Mouse (Mus musculus) forebrain, embryonic 12.5 days (tissue): Measurements from ENCODE around the gene Cnot8. TPM values are rescaled to one million over a fixed set of nuclear protein-coding genes. Genes with fewer than 3 reads are reported as not detected.
A peak's percentile ranks its signal among the peaks of the same experiment; 100 is the strongest.
"Not testable (repeated sequence)": the region's sequence is repeated elsewhere in the genome, so short reads cannot be mapped to it uniquely, and the experiment has no call there.

Experiments used
- ATAC-seq: fragments of 200-750 bp; cut with Nextera tagmentation; 2 replicates; pipeline ENCODE4 v1.8.0; 2017; ENCODE audit warnings: moderate TSS enrichment; ENCODE audit not compliant: low FRiP score
- H3K27ac ChIP-seq: fragments of 300-500 bp; sonication (generic); 2 replicates; pipeline ENCODE4 v1.5.1; 2016; ENCODE audit warnings: mild to moderate bottlenecking
- H3K27me3 ChIP-seq: fragments of 300-500 bp; sonication (generic); 2 replicates; pipeline ENCODE4 v1.6.1; 2016; ENCODE audit warnings: mild to moderate bottlenecking
- H3K36me3 ChIP-seq: fragments of 300-500 bp; sonication (generic); replicated peaks from 2 replicates; pipeline ENCODE4 v1.6.1; 2016; ENCODE audit warnings: mild to moderate bottlenecking
- H3K4me1 ChIP-seq: fragments of 300-500 bp; sonication (generic); 2 replicates; pipeline ENCODE4 v1.6.1; 2016
- H3K4me2 ChIP-seq: fragments of 300-500 bp; sonication (generic); 2 replicates; pipeline ENCODE4 v1.6.1; 2016; ENCODE audit warnings: mild to moderate bottlenecking, moderate library complexity
- H3K4me3 ChIP-seq: fragments of 300-500 bp; sonication (generic); replicated peaks from 2 replicates; pipeline ENCODE4 v1.5.1; 2016; ENCODE audit warnings: mild to moderate bottlenecking
- H3K9ac ChIP-seq: fragments of 300-500 bp; sonication (generic); 2 replicates; pipeline ENCODE4 v1.6.1; 2016; ENCODE audit warnings: mild to moderate bottlenecking
- H3K9me3 ChIP-seq: fragments of 300-500 bp; sonication (generic); 2 replicates; pipeline ENCODE4 v1.6.1; 2016
- WGBS: fragments of 180-500 bp; shearing (Covaris S2); methylation state at CpG from one replicate; pipeline ENCODE4 v1.1.7; 2016; 5-methylcytosine and 5-hydroxymethylcytosine counted together
- polyA plus RNA-seq: library from polyadenylated mRNA; unstranded; fragments of >200 nt; fragmentation: Nextera tagmentation; extraction: Ambion mirVana; gene quantifications from 2 replicates; pipeline ENCODE4 v1.2.1, GENCODE M21; 2016

Cnot8 gene
- polyA plus RNA-seq, result 110 and 112 TPM in 2 replicates

- no peaks in the 10 kb centered on the region for H3K27me3 ChIP-seq
- WGBS, result under 1% methylated on average over 55 of the region's 55 CpGs
- no peaks in the 10 kb centered on the region for H3K9me3 ChIP-seq
- ATAC-seq, result peak; percentile 97
- peak within 1 kb of the TSS; percentile 94 for H3K4me3 ChIP-seq
- H3K4me2 ChIP-seq, result peak within 1 kb of the TSS; percentile 80
- peaks cover 27% of the 10 kb centered on the region for H3K4me1 ChIP-seq
- no peaks in the 10 kb centered on the region for H3K36me3 ChIP-seq
- peak within 1 kb of the TSS; percentile 82 for H3K9ac ChIP-seq
- peak within 1 kb of the TSS; percentile 87 for H3K27ac ChIP-seq
These were observed at the start of gene Cnot8 for GRCm38 (mm10) chr11:58103697-58104306. Gene Cnot8, plus strand, starts transcription at chr11:58104153.

GRCm38 (mm10) chr11:58057455-58057854, 46.5 kb upstream of the Cnot8 start:
- Histone ChIP-seq H3K9ac (no peak overlapping the region), H3K27me3 (no peaks in the 10 kb centered on the region), H3K27ac (no peak overlapping the region), H3K4me3 (no peak overlapping the region), H3K9me3 (no peaks in the 10 kb centered on the region), H3K36me3 (peaks cover 78% of the 10 kb centered on the region), H3K4me1 (no peaks in the 10 kb centered on the region), H3K4me2 (no peak overlapping the region)
- WGBS, result 60% methylated on average over 6 of the region's 6 CpGs
- ATAC-seq, result no peak

- not testable (repeated sequence) for H3K9me3 ChIP-seq, H3K4me2 ChIP-seq, H3K27ac ChIP-seq, H3K4me3 ChIP-seq, H3K27me3 ChIP-seq, H3K9ac ChIP-seq, H3K4me1 ChIP-seq, ATAC-seq
- 94% methylated on average over 7 of the region's 7 CpGs for WGBS
- peaks cover 55% of the 10 kb centered on the region for H3K36me3 ChIP-seq
These were observed 44.2 kb upstream of the Cnot8 start for GRCm38 (mm10) chr11:58059752-58060151.

DNA sequence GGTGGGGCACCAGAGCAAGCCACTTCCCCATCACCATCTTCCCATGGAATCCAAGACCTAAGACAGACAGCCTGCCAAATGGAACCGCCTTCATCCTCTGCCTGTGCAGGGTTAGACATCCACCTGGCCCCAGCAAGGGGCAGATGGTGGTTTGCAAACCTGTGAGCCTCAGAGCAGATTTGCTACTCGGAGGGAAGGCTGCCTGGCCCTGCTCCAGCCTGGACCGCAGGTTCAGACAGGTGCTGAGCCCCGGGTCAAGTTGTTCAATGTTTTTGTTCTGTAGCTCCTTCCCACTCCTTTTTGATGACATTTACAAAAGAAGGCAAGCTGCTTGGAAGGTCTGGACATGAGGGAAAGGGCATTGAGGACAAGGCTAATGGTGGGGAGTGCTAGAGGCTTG, 42.7 kb upstream of the Cnot8 start:
- not testable (repeated sequence) for H3K4me2 ChIP-seq, H3K27me3 ChIP-seq, H3K27ac ChIP-seq, H3K4me1 ChIP-seq, H3K9ac ChIP-seq, H3K9me3 ChIP-seq, H3K4me3 ChIP-seq, ATAC-seq
- 93% methylated on average over 3 of the region's 4 CpGs for WGBS
- H3K36me3 ChIP-seq, result peaks cover 41% of the 10 kb centered on the region

DNA sequence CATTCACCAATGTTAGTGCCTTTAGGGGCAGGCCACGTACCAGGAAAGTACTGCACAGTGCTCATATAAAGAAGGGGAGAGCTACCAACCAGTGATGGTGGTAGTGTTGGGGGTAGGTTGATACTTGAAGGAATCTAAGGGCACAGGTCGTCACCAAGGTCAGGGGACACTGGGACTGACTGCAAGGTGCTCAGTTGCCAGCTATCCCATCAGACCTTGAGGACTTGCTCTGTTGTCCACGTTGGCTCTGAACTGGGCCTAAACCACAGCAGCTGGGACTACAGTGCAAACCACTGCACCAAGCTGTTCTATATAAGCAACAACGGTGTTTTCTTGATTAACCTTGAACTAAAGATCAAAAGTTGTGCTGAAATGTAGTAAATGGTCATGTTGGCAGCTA, 41.4 kb upstream of the Cnot8 start:
- Histone ChIP-seq H3K4me2 (no peak overlapping the region), H3K9me3 (no peaks in the 10 kb centered on the region), H3K4me1 (no peaks in the 10 kb centered on the region), H3K9ac (no peak overlapping the region), H3K27ac (no peak overlapping the region), H3K4me3 (no peak overlapping the region), H3K36me3 (peaks cover 32% of the 10 kb centered on the region), H3K27me3 (no peaks in the 10 kb centered on the region)
- ATAC-seq, result no peak
- WGBS, result 89% methylated on average over 4 of the region's 4 CpGs

DNA sequence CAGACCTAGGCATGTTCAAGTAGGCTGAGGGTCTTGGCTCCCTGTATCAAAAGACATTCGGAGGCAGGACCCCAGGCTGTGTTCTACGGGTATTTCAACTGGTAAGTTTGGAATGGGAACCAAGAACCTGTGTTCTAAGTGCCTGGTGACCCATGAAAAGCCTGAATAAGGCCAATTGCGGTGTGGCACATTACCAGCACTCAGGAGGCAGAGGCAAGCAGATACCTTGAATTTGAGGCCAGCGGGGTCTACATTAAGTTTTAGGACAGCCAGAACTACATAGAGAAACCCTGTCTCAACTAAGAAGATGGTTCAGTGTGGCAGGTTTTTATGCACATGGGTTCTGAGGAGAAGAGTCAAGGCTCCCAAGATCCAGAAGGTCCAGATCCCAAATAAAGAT, 38.9 kb upstream of the Cnot8 start:
- no peaks in the 10 kb centered on the region for H3K4me1 ChIP-seq
- ATAC-seq, result no peak
- H3K4me3 ChIP-seq, result no peak overlapping the region
- H3K36me3 ChIP-seq, result peaks cover 15% of the 10 kb centered on the region
- no peaks in the 10 kb centered on the region for H3K27me3 ChIP-seq
- 83% methylated on average over 4 of the region's 4 CpGs for WGBS
- no peaks in the 10 kb centered on the region for H3K9me3 ChIP-seq
- no peak overlapping the region for H3K27ac ChIP-seq
- no peak overlapping the region for H3K9ac ChIP-seq
- no peak overlapping the region for H3K4me2 ChIP-seq

GRCm38 (mm10) chr11:58072978-58073377, 31.0 kb upstream of the Cnot8 start:
- H3K4me1 ChIP-seq, result no peaks in the 10 kb centered on the region
- no peak overlapping the region for H3K4me2 ChIP-seq
- no peaks in the 10 kb centered on the region for H3K36me3 ChIP-seq
- WGBS, result 76% methylated on average over 3 of the region's 3 CpGs
- H3K9ac ChIP-seq, result no peak overlapping the region
- ATAC-seq, result no peak
- H3K27ac ChIP-seq, result no peak overlapping the region
- no peak overlapping the region for H3K4me3 ChIP-seq
- no peaks in the 10 kb centered on the region for H3K9me3 ChIP-seq
- H3K27me3 ChIP-seq, result no peaks in the 10 kb centered on the region

DNA sequence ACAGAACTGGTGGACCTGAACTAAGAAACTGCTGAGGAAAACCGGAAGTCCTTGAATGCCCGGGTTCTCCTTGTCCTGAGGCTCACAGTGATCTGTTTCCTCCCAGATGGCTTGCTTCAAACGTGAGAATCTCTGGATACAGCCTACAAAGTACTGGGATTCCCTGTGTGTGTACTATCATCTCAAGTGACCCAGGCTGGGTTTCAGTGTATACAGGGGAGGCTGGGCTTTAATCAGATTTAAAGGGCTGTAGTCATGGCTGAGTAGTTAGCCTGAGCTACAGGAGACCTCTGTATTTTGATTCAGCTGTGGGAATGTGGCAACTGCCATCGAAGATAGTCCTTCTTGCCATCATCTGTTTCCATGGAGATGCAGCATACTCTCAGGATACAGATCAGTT, 26.7 kb upstream of the Cnot8 start:
- Histone ChIP-seq H3K36me3 (no peaks in the 10 kb centered on the region), H3K27me3 (no peaks in the 10 kb centered on the region), H3K9me3 (no peaks in the 10 kb centered on the region), H3K4me2 (no peak overlapping the region), H3K4me1 (no peaks in the 10 kb centered on the region), H3K27ac (no peak overlapping the region), H3K9ac (no peak overlapping the region), H3K4me3 (no peak overlapping the region)
- 84% methylated on average over 4 of the region's 4 CpGs for WGBS
- no peak for ATAC-seq

DNA sequence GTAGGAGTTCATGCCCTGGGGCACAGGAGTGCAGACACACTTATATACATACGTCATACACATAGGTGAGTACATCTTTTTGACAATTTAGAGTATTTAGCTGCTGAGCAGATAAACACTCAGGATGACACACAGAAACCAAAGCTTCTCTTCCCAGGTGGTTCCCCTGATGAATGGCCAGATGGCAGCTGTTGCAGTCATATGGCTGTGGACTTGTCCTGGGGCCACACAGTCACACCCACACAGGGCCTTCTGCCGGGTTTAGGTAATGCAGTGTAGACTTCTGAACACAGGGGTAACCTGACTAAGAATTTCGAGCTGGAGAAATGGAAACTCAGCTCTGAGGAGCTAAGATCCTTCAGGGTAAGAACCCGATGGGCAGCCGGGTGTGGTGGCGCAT, 22.2 kb upstream of the Cnot8 start:
- Histone ChIP-seq H3K9ac (no peak overlapping the region), H3K4me3 (no peak overlapping the region), H3K27ac (no peak overlapping the region), H3K27me3 (no peaks in the 10 kb centered on the region), H3K9me3 (no peaks in the 10 kb centered on the region), H3K36me3 (no peaks in the 10 kb centered on the region), H3K4me2 (no peak overlapping the region), H3K4me1 (no peaks in the 10 kb centered on the region)
- no peak for ATAC-seq
- WGBS, result 88% methylated on average over 6 of the region's 6 CpGs

DNA sequence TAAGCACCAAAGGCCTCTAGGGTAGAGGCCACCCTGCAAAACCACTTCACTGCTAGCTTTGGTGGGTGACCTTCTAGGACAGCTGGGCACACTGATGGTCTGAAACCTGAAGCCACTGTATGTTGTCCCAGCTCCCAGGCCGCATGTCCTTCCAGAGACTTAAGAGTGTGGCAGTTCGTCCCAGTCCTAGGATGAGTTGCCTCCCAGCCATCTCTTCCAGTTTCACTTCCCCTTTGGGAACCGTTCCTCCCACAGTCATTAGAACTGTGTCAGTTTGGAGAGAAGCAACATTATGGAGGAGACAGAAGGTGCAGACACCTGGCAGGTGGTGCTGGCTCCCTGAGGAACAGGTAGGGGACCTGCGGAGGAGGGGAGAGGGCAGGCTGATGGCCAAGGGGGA, 11.4 kb upstream of the Cnot8 start:
- peaks cover 1% of the 10 kb centered on the region for H3K4me1 ChIP-seq
- H3K4me3 ChIP-seq, result no peak overlapping the region
- H3K27ac ChIP-seq, result no peak overlapping the region
- ATAC-seq, result no peak
- 66% methylated on average over 4 of the region's 4 CpGs for WGBS
- H3K36me3 ChIP-seq, result no peaks in the 10 kb centered on the region
- H3K9me3 ChIP-seq, result no peaks in the 10 kb centered on the region
- peaks cover 20% of the 10 kb centered on the region for H3K27me3 ChIP-seq
- 0 out of 2 replicates have a peak overlapping the region, but pooled peaks have one; percentile 7 for H3K9ac ChIP-seq
- H3K4me2 ChIP-seq, result no peak overlapping the region

- Histone ChIP-seq H3K4me1 (peaks cover 7% of the 10 kb centered on the region), H3K4me2 (no peak within 1 kb of the TSS), H3K27ac (no peak within 1 kb of the TSS)
These were observed 10.9 kb upstream of the Cnot8 start, which contains the start of gene Gm12248 for GRCm38 (mm10) chr11:58093021-58093528. Gene Gm12248, minus strand, starts transcription at chr11:58093134.

GRCm38 (mm10) chr11:58094766-58095165, 9.2 kb upstream of the Cnot8 start:
- H3K9me3 ChIP-seq, result no peaks in the 10 kb centered on the region
- H3K4me1 ChIP-seq, result peaks cover 7% of the 10 kb centered on the region
- no peak overlapping the region for H3K4me2 ChIP-seq
- no peak for ATAC-seq
- H3K4me3 ChIP-seq, result no peak overlapping the region
- H3K9ac ChIP-seq, result no peak overlapping the region
- peaks cover 30% of the 10 kb centered on the region for H3K27me3 ChIP-seq
- no peak overlapping the region for H3K27ac ChIP-seq
- 51% methylated on average over 4 of the region's 4 CpGs for WGBS
- no peaks in the 10 kb centered on the region for H3K36me3 ChIP-seq

More at GRCm38 (mm10) chr11:58093021-58093528, 10.9 kb upstream of the Cnot8 start, which contains the start of gene Gm12248:
- WGBS, result 16% methylated on average over 12 of the region's 12 CpGs
- Histone ChIP-seq H3K9me3 (no peaks in the 10 kb centered on the region), H3K27me3 (peaks cover 26% of the 10 kb centered on the region), H3K9ac (0 out of 2 replicates have a peak within 1 kb of the TSS, but pooled peaks have one; percentile 7), H3K36me3 (no peaks in the 10 kb centered on the region), H3K4me3 (no peak within 1 kb of the TSS)
- ATAC-seq, result no peak

DNA sequence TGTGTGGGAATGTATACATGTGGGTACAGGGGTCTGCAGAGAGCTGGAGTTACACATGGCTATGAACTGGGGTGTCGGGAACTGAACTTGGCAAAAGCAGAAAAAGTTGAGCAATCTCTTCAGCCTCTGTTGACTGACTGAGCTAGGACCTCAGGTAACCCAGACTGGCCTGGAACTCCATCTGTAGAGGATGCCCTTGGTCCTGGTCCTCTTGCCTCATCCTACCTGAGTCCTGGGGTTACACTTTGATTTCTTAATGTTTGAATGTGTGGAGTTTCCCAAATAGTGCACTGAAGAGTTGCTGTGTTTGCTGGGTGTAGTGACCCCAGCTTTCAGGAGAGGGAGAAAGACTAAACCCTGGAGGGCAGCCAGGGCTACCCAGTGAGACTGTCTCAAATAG, 8.4 kb upstream of the Cnot8 start:
- H3K27me3 ChIP-seq, result peaks cover 30% of the 10 kb centered on the region
- no peak overlapping the region for H3K4me2 ChIP-seq
- no peaks in the 10 kb centered on the region for H3K36me3 ChIP-seq
- no peaks in the 10 kb centered on the region for H3K9me3 ChIP-seq
- no peak overlapping the region for H3K9ac ChIP-seq
- no peak overlapping the region for H3K27ac ChIP-seq
- peaks cover 7% of the 10 kb centered on the region for H3K4me1 ChIP-seq
- H3K4me3 ChIP-seq, result no peak overlapping the region
- WGBS, result 92% methylated on average over 1 of the region's 1 CpGs
- no peak for ATAC-seq
